Mouse (Mus musculus): Measurements from ENCODE around the gene Ipo9.
A peak's percentile ranks its signal among the peaks of the same experiment; 100 is the strongest.
"Not testable (repeated sequence)": the region's sequence is repeated elsewhere in the genome, so short reads cannot be mapped to it uniquely, and the experiment has no call there.

Ipo9 gene

GRCm38 (mm10) chr1:135430669-135431017 lies 344 bp upstream of the Ipo9 start:
- DNase-seq (ENCODE audit: low spot score), result no peak

- DNase-seq (ENCODE audit: low spot score), result no peak
Measured at GRCm38 (mm10) chr1:135427390-135427789, 2.9 kb downstream of the Ipo9 start.

DNA sequence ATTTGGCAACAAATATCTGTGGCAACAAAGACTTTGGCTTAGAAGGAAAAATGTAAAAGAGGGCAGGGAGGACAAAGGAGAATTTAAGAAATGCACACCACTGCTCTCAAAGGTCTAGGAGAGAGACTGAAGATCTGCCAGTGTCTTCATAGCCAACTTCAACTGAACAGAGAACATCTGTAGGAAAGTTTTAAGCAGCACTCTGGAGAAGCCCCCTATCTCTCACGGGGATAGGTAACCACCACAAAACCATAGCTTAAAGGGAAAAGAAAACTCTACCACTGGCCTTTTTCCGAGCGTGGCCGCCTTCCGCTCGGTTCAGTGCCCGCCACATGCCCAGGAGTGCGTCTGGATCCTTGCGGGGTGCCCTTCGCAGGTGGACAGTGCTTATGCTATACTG lies 3.7 kb downstream of the Ipo9 start:
- no peak for DNase-seq (ENCODE audit: low spot score)

DNA sequence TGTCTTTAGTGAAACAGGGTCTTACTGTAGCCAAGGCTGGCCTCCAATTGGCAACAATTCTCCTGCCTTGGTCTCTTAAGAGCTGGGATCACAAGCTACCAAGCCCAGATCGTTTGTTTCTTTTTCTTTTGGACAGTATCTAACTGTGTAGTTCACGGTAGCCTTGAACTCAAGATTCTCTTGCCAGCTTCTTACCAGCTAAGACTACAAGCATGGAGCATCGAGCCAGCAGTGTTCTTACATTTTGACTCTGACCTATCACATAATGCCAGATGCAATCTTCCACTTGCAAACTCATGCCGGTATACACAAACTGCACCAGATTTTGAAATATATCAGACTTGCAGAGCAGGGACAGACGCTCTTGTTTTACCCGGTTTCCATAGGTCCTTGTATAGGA lies 7.5 kb downstream of the Ipo9 start:
- no peak for DNase-seq (ENCODE audit: low spot score)

DNA sequence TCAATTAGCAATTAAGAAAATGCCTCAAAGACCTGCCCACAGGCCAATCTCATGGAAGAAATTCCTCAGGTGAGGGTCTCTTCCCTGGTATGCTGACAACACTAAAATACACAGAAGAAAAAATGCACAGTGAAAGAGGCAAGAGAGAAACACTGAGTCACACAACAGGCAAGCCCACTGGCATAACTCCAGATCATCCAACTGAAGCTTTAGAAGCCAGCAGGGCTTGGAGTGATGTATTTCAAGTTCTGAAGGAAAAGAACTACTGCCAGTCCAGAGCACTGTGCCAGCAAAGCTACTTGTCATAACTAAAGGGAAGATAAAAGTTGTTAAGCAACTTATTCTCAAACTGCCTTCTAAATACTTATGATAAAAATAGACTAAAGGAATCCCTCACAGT lies 16.3 kb downstream of the Ipo9 start:
- DNase-seq (ENCODE audit: low spot score), result no peak

DNA sequence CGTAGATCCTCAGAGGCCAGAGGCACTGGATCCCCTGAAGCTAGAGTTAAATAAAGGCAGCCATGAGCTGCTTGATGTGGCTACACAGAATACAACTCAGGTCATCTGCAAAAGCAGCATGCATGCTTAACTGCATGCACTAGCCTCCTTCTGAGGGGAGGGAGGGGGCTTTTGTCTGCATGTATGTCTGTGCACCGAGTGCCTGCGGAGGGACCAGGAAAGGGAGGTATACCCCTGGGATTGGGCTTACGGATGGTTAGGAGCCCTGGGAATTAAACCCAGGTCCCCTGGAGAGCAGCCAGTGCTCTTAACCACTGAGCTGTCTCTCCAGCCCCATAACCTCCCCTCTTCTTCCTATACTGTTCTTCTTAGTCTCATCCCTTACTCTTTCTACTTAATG lies 18.2 kb downstream of the Ipo9 start:
- DNase-seq (ENCODE audit: low spot score), result no peak

DNA sequence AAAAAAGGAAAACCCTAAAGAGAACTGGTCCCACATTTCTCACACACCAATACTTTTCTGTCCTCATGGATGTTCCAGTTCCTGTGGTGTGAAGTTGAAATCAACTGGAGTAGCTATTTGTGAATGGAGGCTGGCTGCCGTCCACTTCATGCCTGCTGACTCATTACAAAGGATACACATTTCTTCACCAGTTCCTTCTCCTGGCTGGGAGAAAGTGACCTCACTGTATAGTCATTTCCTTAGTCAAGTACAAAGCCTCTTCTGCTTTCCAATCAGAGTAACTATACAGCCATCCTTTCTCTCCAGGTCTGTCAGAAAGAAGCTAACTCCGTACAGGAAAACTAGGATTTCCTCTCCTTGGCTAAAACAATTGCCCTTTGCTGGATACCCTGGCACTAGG lies 19.3 kb downstream of the Ipo9 start:
- DNase-seq (ENCODE audit: low spot score), result no peak

DNA sequence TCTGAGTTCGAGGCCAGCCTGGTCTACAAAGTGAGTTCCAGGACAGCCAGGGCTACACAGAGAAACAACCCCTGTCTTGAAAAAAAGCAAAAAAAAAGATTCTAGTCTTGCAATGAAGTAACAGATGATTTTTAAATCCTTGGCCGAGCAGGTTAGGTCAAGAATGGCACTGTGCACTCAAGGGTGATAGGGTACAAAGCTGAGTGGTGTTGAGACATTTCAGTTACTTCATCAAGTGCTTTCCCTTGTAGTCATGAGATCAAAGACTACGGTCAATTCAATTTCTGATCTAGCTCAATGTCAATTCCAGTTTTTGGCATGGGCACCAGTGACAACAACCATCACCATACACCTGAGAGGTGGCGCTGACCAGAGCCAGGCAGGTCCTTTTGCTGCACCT lies 21.3 kb downstream of the Ipo9 start:
- DNase-seq (ENCODE audit: low spot score), result no peak

- DNase-seq (ENCODE audit: low spot score), result no peak
Measured at GRCm38 (mm10) chr1:135405356-135405755, 24.9 kb downstream of the Ipo9 start.

DNA sequence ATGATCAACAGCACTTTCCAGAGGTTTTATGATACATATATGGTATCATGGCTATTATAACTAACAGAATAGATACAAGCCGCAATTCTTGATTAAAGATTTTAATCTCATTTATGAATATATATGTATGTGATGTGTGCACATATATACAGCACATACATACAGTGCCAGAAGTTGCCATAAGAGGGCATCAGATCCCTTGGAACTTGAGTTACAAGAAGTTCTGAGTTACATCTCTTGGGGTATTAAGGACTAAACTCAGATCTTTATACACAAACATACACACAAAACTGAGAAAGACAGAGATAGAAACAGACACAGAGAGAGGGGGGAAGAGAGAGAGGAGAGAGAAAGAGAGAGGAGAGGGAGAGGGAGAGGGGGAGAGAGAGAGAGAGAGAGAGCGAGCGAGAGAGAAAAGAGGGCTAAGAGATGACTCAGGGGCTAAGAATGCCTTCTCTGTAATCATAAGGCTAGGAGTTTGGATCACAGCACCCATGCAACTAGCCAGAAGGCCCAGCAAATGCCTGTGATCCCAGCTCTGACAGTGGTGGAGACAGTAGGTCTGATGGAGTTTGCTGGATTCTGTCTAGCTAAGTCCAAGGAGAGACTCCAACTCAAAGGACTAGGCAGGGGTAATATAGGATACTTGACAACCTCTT lies 28.7 kb downstream of the Ipo9 start:
- no peak for DNase-seq (ENCODE audit: low spot score)

DNA sequence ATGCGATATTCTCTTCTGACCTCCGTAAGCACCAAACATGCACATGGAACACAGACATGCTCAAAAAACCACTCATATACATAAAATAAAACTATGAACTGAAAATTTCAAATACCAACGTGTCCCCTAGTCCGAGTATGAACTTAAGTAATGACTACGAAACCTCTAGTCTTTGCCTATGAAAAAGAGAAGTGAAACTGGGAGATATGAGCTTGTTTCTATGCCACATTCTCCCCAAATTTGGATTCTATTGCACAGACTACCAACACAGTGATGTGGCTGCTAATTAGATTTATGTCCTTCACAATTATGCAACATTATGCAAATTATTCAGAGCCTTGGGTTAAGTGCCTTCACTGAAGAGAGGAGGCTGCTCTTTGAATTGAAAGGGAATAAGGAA lies 30.8 kb downstream of the Ipo9 start:
- DNase-seq (ENCODE audit: low spot score), result no peak

DNA sequence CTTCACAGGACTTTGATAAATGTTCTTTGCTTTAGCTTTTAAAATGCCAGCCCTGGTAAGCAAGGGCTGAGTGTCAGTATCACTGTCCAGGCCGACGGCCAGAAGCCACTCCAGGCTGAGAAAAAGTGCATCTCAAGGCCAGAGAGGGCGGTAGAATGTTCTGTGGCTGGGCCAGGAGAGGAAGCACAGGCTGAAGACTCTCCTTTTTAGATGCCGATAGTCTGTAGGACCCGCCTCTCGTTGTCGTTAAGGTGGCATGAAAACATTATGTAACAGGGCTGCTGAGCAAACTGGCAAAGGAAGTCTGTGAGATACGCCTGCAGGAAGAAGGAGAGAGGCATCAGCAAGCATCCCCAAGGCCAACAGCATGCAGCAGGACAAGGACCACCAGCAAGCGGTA lies 45.1 kb downstream of the Ipo9 start:
- no peak for DNase-seq (ENCODE audit: low spot score)

- DNase-seq (ENCODE audit: low spot score), result no peak
Measured at GRCm38 (mm10) chr1:135384171-135384570, 46.1 kb downstream of the Ipo9 start.

- not testable (repeated sequence) for DNase-seq (ENCODE audit: low spot score)
Measured at GRCm38 (mm10) chr1:135381560-135381959, 48.7 kb downstream of the Ipo9 start.

- DNase-seq (ENCODE audit: low spot score), result no peak
Measured at GRCm38 (mm10) chr1:135380071-135380991, 50.0 kb downstream of the Ipo9 start.

- DNase-seq (ENCODE audit: low spot score), result no peak
Measured at GRCm38 (mm10) chr1:135379048-135379447, 51.3 kb downstream of the Ipo9 start.

DNA sequence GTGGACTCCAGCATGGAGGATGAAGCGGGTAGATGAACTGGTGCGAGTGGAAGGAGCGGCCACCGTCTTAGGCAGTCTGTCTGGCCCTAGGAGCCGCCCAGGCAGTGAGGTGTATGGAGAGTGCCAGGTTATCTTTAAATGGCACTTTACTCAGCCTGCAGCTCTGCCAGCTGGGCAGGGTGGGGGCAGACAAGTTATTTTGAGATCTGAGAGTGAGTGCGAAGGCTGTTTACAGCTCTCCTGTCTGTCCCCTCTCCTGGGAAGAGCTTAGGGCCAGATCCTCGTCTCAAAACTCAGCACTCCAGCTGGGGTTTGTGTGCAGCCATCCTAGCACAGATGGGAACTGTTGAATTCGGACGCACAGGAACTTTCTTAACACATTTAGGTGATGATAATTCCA lies 51.7 kb downstream of the Ipo9 start:
- no peak for DNase-seq (ENCODE audit: low spot score)

DNA sequence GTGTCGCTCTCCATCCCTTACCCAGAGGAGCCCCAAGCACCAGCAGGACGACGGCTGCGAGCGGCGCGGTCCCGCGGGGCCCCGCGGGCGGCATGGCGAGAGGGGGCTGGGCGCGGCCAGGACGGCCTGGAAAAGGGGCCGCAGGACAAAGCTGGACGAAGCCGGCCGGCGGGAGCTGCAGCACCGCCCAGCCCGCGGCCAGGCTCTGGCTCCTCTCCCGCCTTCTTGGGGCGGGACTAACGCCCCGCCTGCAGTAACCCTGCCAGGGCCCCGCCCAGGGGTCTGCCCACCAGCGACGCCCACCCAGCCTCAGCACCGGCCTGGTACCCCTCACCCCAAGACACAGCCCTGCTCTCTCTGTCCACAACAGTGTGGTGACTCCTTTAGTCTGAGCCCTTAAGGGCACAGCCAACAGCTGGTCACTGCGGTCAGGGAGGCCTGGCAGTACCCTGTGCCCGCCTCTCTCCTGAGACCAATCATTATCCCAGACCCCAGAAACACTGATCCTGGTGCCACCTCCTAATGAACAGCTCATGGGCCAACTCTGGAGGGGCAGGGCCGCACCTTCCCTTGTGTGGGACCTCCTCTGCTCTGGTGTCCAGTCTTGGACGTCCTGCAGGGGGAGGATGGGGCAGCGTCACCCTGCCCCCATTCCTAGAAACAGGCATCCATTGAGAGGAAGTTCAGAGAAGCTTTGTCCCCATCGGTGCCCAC lies 55.3 kb downstream of the Ipo9 start, which contains the start of gene Shisa4:
TSS of gene Shisa4 (minus strand) at position 370 of the 714 bp plus-strand sequence.
- DNase-seq (ENCODE audit: low spot score), result peak; percentile 85

DNA sequence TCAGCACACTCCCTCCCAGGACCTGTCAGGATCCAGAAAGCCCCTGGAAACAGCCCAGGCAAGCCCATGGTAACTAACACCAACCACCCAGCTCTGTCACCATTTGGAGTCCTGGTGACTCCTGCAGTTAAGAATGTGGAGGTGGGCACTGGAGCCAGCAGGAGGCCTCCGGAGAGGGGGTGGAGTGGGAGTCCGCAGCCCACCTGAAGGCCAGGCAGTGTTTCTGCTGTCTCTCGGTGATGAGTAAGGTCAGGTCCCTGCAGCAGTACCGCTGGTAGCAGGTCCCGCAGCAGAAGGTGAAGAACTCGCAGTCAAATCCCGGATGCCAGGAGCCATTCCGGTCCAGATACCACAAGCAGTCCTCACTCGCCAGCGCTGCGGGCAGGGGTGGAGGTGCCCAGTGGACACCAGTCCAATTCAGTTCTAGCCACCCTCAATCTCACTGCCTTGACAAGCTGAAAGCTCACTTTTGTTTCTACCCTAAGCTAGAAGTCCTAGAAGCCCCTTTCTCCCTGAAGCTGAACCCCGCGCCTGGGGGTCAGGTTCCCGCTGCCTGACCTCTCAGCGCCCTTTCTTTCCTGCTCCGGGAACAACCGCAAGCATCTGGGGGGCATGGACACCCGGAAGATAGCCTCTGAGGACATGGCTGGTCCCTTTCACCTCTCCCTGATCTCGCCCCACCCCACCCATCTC lies 56.0 kb downstream of the Ipo9 start:
- DNase-seq (ENCODE audit: low spot score), result no peak

DNA sequence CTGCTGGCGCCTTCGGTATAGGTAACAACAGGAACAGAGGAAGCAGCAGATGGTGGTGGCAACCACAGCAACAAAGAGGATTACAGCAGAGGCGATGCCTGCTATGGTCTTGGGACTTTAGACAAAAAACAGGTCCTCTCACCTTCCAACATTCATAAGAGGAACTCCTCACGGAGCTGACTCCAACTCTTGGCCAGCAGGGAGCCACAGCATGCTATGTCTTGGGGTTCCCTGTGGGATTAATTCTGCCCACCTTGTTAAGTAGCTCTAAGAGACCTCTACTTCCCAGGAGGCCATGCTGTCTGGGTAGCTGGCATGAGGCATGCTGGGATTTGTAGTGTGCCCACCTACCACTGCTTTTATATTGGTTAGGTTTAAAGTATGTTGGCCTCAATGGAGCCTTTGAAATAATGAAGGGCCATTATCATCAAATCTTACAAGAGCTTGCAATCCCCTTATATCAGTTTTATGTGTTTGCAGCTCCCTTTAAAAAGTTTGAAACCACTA lies 57.1 kb downstream of the Ipo9 start:
- DNase-seq (ENCODE audit: low spot score), result no peak

DNA sequence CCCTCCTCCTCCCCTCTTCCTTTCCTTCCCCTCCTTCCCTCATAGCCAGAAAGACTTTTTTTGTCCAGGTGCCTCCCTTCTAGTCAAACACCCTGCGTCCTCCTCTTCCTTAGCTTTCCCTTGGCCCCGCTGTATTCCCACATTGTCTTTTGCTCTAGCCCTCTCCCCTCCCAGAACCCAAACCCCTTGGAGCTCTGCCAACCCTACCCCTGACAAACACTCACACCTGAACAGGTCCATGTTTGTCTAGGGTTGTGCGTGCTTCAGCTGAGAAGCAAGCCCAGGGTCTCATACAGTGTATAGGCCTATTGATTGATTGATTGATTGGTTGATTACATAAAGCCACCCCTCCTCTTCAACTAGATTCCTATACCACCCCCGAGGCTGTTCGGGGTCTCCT lies 60.9 kb downstream of the Ipo9 start:
- no peak for DNase-seq (ENCODE audit: low spot score)

DNA sequence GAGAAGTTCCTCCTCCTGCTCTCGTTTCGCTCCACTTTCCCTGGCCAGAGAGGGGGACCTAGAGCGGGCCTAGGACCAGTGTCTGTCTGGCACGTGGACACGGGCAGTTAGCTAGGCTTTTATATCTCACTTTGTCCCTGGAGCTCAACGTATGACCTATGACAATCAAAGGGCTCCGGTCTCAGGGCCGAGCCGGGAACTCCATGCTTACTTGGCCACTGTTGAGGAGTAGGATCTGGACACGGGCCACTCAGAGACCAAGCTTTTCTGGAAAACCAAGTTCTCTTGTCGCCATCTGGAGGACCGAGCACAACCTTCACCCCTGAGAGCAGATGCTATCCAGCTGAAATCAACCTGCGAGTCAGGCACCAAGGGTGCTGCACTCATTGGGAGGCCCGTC lies 61.3 kb downstream of the Ipo9 start:
- DNase-seq (ENCODE audit: low spot score), result peak; percentile 53

Measured in yolk sac, embryonic 10.5 days (tissue).